Mouse (Mus musculus): ENCODE results near the gene Nkx2-4.

The Nkx2-4 gene

GRCm38 (mm10) chr2:147085072-147085870, at the start of gene Nkx2-4:
Gene Nkx2-4, minus strand, starts transcription at chr2:147085445.
- DNase-seq: peak; percentile 4

DNA sequence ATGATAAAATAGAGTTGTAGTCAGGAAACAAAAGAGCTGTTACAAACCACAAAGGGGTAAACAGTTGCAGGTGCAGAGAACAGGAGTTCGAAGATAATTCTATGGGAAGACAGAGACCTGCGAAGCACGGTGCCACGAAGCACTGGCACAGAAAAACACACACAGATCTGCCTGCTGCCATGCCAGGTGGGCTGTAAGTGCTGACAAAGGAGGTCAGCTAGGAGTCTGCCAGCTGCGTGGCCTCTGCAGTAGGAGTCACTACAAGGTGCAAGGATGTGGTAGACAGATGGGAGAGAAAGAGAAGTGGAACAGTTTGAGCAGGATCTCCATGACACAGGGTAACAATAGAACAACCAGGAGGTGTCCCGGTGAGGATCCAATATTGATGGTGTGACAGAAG, 42.1 kb upstream of the Nkx2-4 start:
- DNase-seq: no peak

DNA sequence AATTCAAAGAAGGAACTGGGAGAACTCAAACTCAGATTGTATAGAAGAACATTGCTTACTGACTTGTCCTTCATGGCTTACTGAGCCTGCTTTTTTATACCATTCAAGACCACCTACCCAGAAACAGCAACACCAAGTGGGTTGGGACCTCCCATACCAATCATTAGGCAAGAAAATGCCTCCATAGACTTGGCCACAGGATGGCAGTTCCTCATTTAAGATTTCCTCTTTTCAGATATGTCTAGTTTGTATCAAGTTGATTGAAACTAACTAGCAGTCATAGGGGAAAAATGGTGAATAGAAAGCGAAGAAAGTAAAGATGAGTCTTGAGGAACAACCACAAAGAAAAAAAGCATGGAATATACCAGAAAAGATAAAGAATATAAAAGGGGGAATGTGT, 34.5 kb upstream of the Nkx2-4 start:
- no peak for DNase-seq

- DNase-seq: no peak
Measured at GRCm38 (mm10) chr2:147086441-147086840, 1.2 kb upstream of the Nkx2-4 start.

DNA sequence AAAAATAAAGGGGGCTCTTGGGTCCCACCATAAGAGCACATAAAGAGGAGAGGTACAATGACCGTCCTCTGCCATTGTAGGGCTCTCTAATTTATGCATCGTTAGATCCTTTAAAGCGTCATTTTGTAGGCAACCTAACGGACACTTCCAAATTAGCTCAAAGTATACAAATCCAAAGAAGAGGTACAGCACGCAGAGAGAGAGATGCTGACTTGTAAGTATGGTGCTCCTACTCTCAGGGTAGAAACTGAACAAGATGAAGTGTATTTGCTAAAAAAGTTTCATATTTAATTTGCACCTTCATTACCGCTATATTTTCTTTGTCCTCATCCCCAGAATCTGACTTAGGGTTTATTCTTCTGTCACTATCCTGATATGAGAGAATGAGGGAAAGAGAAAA, 692 bp upstream of the Nkx2-4 start:
- DNase-seq: no peak

GRCm38 (mm10) chr2:147084366-147085071, 726 bp downstream of the Nkx2-4 start:
- peak; percentile 3 for DNase-seq

GRCm38 (mm10) chr2:147083471-147084365, 1.5 kb downstream of the Nkx2-4 start:
- peak; percentile 5 for DNase-seq

DNA sequence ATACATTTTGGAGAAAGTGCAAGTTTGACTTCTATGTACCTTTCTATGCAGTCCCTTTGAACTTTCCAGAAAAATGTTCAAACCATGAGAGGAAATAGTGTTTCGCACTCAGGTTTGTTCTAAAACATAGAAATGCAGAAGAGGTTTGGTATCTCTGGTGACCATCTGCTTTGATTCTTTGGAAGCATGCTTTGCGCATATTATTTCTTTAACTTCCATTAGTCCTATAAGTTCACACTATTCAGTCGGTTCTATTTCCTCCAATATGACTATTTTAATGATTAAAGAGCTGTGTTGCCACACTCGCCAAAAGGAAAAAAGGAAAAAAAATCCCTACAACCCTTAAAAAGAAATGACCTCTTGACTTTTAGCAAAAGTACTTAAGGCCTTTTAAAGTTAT, 2.9 kb downstream of the Nkx2-4 start:
- DNase-seq: no peak

- DNase-seq: no peak
Measured at GRCm38 (mm10) chr2:147074399-147074798, 10.8 kb downstream of the Nkx2-4 start.

GRCm38 (mm10) chr2:147073962-147074361, 11.3 kb downstream of the Nkx2-4 start:
- no peak for DNase-seq

DNA sequence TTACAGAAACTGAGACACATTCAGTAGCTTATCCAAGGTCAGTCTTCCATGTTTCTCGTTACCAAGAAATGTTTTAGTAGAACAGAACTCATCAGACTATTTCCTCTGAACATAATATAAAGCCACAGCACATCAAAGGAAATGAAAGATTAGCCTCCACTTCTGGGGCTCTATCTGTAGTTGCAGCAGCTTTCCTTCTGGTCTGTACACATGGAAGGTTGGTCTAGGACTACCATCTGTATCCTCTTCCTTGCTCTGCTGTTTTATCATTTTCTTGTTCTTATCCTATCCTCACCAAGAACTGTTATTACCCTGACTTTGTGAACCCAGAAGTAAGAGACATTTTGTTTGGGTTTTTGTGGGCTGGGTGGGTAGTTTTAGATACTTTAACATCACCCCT, 14.9 kb downstream of the Nkx2-4 start:
- no peak for DNase-seq

DNA sequence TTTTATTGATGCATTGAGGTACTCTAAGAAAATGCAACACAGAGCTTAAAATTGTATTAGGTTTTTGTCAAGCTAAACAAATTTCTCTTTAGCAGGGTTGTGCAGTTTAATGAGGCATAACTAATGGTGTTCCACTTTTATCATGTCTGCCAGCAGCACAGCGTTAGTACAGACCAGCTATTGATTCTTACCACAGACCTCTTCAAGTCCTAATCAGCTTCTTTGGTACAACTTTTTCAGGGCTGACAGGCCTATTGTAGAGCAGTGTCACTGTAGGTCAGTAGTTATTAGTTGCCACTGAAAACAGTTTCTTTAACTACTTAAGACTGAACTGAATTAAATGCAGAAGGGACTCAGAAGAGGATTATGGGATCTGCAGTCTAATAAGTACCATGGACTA, 16.2 kb downstream of the Nkx2-4 start:
- no peak for DNase-seq

GRCm38 (mm10) chr2:147067480-147068246, 17.6 kb downstream of the Nkx2-4 start:
- DNase-seq: no peak

GRCm38 (mm10) chr2:147053229-147053892, 31.9 kb downstream of the Nkx2-4 start:
- DNase-seq: no peak

DNA sequence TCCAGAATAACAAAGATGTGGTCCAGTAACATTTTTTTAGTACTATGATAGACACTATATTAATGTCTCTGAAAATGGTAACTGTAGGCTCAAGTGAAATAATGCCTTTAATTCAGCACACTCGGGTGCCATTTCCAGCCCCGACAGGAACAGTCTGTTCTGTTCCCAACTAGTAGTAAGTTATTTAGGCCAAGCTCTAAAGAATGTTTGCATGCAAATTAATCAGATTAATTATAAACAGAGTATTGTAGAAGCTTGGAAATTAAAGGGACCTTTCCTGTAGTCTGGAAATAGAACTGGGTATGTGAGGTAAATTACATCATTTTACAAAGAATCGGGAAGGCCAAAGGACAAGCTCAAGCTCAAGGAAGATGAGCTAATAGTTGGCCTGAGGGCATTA, 38.2 kb downstream of the Nkx2-4 start:
- DNase-seq: no peak

- no peak for DNase-seq
Measured at GRCm38 (mm10) chr2:147035864-147036263, 49.4 kb downstream of the Nkx2-4 start.
